Mouse (Mus musculus) hindlimb bud, embryonic 11.5 days (tissue): ENCODE data around the gene Arhgap22.

Experiments used
- DNase-seq: peaks from one replicate; pipeline ENCODE4 v3.0.0-alpha.2; 2012; ENCODE audit warnings: low read depth, low spot score; ENCODE audit errors: extremely low spot score

The Arhgap22 gene

DNA sequence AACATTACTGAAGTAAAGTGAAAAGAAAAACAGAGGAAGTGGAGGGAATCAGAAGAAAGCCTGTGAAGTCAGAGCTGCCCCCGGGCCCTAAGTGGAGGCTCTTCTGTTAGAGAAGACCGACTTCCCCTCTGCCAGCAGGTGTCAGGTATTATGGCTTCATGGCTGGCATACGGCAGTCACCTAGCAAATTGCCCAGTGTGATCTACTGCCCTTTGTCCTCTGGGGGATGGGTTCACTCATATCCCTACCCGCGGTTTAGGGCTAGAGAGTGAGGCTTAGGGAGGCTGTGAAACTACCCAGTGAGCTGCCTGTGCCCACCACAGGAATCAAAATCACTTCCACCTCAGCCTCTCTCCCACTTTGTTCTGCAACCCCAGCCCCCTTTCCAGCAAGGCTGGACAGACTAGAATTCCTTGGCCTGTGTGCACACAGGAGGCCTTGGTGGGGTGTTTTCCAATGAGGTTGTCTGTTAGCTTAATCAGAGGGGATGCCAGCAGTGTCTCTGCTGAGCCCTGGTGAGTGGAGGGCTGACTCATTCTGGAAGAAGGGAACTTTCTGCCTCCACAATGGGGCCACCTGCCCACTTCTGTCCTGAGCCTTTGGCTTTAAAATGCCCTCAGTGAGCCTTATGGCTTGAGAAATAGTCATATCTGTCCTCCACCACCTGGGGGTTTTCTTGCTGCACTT is 1.4 kb upstream of the Arhgap22 start:
- DNase-seq: no peak

DNA sequence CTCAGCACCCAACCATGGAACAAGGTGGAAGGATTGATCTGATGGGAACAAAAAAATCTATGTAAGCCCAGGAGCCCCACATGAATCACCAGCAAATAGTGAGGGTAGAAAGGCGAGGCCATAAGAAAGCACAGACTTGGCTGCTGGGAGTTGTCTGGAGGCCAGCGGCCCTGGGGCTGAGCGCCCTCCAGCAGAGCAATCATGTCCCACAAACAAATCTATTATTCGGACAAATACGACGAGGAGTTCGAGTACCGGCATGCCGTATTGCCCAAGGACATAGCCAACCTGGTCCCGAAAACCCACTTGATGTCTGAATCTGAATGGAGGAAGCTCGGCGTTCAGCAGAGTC is 892 bp upstream of the Arhgap22 start:
- DNase-seq: no peak

DNA sequence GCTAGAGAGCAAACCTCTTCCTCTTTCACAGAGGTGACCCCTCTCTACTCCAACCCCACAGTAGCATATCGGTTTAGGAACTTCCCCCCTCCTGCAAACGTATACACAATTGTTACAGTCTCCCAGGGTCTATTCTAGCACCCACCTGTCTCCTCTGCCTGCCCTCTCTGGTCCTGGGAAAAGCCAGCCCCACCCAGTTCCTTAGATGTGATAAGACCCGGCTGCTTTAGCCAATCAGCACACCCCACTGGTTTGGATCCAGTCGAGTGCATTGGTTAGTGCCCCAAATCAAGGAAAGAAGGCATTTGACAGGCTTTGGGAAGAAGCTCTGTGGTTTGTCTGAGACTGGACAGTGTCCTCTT is 922 bp downstream of the Arhgap22 start:
- no peak for DNase-seq

DNA sequence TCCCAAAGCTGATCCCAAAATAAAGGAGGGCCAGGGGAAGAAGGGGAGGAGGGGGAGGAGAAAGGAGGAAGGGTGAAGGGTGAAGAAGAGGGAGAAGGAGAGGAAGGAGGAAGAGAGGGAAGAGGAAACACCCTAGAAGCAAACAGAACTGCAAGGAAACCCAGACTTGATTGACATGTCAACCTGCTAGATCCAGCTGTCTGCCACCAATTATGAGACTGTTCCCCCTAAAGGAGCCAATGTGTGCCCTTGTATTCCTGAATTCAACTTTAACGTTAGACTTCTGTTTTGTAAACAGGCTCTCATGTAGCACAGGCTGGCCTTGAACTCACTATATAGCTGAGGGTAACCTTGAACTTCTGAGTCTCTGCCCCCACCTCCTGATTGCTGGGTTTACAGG is 1.3 kb downstream of the Arhgap22 start:
- DNase-seq: no peak

DNA sequence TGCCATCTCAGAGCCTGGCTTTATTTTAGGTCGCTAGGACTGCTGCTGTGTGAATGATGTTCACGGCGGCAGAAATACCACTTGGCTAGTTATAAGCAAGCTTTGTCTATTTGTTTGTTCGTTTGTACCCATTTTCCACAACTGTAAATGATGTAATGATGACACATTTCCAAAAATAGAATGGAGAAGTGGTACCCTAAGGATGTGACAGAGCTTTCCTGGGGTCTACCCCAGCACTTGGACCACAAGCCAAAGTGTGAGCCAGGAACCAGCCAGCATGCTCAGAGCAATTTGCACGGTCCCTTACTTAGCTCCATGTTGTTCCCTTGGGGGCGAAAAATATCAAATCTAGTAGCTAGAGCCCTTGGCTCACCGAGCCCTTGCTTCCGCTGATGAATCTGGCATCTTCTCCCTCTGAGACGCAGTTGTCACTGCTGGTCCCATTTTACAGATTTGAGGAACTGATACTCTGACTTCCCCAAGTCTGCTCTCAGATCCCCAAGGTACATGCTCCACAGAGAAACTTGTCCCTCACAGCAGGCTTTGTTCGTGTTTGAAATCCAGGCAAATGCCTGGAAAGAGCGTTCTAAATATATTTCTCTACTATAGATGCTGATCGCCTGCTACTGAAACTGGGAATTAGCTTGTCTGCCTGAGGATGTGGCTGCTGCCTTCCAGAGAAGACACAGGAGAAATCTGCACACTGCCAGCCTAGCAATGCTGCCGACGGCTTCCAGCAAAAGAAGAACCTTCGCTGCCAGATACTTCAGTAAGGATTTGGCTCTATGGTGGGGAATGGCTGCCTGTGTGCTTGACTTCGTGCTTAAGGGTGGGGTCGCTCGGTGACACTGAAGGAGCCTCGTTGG is 2.8 kb downstream of the Arhgap22 start:
- no peak for DNase-seq

DNA sequence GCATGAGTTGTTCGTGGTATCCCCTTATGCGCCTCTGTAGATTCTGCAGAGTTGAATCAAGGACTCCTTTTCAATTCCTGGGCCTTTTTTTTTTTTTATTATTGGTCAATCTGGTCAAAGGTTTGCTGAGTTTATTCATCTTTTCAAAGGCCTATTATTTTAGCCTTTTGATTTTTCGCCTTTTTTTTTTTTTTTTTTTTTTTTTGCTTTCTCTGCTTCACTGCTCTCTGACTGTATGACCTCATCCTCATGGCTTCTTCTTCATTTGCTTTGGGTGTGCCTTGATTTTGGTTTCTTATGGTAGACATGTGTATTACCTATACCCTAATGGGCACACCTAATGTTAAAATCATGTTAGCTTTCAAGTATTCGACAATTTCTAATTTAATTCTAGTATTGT is 11.4 kb downstream of the Arhgap22 start:
- DNase-seq: no peak

DNA sequence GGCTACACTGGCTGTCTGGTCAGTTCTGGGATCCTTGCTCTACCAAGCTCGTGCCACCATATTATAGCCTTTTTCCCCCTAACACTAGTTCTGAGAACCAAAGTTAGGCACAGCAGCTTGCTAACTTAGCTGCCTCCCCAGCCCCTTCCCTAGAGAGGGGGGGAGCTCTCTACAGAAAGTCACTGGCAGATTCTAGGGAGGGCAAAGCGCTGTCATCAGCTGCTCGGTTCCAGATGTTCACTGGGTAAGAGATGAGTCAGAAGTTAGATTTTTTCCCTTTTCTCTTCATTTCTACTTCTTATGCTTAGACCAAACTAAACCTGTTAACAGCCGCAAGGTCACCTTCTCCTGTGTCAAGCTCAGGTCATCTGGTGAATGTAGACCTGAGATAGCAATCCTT is 16.8 kb downstream of the Arhgap22 start:
- DNase-seq: no peak

DNA sequence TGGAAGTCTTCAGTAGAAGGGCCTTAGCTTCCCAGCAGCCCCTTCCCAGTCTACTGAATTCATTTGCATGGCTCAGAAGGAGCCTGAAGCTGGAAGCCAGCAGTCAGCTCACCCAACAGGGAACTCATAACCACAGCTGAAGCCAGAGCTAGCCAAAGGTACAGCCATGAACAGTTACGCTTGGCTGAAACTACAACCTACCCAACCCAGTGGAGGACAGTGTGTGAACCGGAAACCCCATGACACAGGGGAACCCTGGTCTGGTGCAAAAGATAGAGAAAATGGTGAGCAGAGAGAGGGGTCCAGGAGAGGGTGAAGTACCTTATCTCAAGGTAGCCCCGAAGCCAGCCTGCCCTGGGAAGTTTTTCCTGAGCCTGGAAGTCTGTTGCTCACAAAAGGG is 17.5 kb downstream of the Arhgap22 start:
- no peak for DNase-seq

DNA sequence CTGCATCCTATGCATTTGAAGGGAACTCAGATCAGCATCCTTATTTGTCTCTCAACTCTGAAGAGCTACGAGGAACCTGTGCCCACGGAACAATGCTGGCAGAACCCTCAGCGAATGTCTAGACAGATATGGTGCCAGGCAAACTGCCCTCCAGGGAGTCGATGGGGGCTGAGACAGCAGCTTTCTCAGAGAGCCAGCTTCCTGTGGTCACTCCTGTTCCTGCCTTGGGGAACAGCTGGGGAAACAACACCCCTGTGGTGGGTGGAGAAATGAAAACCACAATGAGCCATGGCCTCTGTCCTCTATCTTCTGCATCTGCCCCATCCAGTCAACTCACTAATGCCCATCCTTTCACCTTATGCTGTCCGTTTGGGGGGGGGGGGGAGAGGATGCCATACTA is 18.2 kb downstream of the Arhgap22 start:
- no peak for DNase-seq

DNA sequence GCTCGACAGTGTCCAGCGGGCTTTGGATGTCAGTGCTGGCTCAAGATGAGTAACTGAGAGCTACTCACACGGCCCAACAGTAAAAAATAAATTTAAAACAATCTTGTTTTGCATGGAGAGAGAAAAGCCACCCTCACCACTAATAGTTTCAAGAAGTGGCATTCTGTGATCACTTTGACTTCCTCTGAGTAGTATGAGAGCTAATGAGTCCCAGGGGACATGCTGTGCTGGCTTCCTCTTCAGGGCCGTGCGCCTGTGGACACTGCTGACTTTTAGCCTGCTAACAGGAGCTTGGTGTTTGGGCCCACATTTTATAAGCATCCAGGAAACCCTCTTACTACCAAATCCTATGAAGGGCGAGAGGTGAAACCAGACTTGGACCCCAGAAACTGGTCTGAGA is 21.8 kb downstream of the Arhgap22 start:
- DNase-seq: no peak

DNA sequence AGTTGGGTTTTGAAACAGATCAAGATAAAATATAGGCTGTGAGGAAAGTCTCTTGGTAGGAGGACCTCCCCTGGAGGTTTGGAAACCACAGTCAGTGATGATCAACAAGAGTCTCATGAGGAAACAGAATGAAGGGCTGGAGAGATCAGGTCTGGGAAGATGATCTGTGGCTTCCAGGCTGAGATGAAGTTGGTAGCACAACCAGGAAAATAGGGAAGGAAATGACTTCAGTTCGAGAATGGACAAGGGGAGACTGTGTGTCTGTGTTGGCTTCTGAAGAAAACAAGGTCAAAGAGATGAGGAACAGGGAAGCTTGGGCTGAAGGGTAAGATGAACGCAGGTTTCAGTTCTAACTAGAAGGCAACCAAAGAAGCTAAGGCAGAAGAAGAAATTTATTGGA is 26.6 kb downstream of the Arhgap22 start:
- no peak for DNase-seq

DNA sequence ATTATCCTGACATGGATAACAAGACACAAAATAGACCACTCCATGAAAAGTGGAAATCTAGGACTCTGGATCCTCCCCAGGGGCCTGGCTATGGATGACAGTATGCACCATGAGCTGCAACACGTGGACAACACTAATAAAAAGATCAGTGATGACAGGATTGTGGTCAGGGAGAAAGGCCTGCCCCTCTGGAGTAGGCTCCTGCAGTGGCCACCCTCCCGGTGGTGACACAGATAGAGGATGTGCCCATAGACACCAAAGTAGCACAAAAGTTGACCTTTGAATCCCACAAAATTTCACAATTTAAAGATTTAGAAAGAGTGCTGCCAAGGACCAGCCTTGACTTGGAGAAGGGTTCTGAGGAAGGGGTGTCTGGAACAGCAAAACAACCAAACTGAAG is 29.4 kb downstream of the Arhgap22 start:
- DNase-seq: no peak

DNA sequence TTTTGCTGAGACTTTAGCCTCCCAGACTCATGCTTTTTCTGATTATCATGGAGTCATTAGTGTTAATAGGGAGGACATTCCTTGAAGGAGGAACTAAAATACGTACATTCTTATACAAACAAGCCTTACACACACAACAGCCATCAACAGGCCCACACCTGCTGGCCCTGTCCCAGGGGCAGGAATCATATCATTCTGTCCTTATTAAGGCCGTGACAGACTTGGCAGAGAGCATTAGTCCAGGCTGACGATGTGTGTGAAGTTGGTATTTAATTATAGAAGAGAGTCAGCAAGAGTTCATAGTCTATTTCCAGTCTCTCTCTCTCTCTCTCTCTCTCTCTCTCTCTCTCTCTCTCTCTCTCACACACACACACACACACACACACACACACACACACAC is 30.7 kb downstream of the Arhgap22 start:
- DNase-seq: no peak

DNA sequence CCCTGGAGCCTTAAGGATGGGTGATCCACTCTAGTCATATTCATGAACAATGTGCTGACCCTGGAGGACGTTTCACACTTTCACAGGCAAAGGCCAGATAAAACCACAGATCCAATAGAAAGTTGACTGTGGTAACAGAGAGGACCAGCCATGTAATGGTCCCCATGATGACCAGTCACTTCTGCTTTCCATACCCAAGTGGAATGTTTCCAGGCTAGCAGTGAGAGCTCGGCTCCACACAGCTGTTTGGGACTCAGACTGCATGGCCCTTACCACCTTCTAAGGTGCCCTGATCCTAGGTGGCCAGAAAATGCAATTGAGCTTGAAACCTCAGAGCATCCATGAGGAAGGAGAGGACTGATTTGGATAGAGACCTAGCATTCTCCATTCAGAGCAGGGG is 31.1 kb downstream of the Arhgap22 start:
- DNase-seq: no peak

DNA sequence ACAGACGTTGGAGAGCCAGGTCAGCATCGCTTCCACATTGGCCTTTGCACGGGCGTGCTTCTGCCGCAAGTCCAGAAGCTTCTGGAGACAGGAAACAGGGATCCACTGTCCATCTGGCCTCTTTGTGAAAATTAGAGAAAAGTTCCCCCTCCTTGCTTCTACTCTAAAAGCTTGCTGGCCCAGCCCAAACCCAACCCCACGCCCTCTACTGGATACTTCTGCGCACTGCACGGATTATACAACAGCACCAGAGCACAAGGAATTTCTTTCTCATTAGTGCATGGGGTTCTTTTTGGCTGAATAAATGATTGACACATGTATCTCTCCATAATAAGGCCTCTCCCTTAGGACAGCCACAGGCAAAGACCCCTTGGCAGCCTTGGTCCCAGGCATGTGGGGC is 32.6 kb downstream of the Arhgap22 start:
- no peak for DNase-seq

DNA sequence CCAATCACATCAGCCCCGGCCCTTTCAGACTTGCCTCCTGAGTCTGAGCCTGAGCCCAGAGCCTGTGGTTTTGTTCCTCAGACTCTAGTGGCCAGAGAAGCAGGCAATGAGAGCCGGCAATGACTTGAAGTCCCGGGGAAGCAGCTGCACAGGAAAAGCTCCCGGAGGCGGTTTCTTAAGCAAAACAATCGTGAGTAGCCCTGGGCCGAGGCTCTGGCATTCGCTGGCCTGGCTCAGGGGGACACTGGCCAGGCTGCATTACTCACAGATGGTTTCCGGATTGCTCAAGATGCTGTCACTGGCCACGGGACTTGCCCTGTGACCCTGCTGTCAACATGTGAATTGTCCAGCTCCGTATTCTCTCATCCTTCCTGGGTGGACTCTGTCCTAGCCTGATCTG is 33.8 kb downstream of the Arhgap22 start:
- no peak for DNase-seq

DNA sequence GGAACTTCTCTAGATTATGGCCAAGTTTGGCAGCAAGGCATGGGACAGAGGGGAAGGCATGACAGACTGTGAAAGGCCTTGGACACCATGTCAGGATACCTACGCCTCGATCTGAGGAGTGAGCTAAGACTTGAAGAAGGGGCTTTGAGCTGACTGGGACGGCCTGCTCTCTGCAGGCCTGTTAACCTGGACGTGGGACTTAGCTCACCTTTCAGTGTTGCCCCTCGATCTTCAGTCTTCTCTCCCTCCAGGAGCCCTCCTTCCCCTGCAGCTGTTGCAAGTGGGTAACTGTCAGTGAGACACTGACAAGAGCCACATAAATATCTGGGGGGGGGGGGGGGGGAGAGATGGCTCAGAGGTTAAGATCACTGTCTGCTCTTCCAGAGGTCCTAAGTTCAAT is 34.9 kb downstream of the Arhgap22 start:
- no peak for DNase-seq

DNA sequence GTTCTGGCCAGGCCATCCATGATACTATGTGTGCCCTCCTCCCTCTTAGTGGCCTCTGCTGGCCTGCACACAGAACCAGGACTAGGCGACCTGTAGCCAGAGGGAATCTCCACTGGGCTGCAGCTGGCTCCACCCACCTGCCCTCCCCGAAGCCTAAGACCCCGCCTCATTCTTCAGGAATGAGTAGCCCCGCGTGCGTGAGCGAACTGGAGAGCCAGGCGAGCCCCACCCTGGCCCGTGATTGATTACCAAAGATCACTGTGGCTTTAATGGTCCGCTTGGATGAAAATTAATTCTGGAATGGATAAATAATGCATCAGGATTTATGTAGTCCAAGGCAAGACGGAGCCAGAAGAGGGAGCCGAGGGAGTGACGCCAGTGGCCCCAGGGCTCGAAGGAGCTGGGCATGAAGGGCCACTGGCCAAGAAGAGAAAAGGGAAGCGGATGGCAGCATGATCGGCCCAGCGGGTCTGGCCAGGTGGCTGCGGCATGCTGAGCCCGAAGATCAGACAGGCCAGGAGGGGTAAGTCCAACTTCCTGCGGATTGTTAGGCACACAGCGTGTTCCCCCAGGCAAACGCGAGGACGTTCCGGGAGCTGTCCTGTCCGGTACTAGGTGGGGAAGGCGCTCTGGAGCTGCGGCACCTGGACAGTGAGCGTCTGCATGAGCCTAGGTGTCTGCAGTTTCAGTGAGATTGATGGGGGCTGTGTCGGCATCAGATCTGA is 36.6 kb downstream of the Arhgap22 start:
- DNase-seq: no peak

DNA sequence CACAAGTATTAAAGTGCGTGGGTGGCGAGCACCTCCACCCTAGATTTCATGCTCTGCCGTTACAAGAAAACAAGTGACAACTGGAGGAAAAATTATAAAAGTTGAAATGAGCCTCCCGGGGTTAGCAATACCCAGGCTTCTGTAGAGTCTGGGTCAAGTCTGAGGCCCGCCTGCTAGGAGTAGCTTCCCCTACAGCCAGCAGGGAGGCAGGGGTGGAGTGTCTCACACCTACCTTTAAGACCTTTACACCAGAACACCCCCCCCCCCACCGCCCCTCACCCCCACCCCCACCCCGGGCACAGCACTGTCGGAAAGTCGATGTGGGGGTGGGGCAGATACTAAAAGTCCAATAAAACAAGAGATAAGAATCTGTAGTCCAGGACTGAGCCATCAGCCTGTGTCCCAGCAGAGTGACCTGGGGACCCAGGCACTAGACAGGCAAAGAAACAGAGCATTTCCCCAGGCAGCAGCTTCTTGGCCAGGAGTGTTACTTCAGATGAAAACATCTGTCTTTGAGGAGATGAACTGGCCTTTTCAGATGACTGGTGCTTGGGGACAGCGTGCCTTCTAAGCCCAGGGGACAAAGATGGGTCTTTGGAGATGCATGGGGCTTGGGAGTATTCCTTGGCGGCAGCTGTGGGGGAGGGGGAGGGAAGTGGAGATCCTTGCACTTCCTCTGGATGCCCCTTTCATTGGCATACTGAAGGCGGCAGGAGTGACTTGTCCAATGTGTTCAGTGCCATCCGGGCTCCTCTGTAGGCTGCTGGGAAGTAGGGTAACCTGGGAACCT is 37.3 kb downstream of the Arhgap22 start:
- no peak for DNase-seq

DNA sequence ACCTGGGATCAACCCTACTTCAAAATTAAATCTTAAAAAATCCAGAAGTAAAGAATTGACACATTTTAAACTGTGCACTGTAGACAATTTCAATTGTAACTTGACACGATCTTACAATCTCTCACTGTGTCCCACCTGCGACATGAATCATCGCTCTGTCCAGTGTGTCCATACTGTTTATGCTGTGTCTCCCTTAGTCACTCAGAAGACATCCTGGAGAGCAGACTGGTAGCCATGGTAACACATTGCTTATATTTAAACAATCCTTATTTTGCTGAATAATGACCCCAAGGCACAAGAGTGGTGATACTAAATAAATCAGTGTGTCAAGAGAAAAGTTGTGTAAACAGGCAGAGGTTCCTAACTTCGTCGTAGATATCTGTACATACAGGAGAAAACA is 44.4 kb downstream of the Arhgap22 start:
- DNase-seq: no peak

DNA sequence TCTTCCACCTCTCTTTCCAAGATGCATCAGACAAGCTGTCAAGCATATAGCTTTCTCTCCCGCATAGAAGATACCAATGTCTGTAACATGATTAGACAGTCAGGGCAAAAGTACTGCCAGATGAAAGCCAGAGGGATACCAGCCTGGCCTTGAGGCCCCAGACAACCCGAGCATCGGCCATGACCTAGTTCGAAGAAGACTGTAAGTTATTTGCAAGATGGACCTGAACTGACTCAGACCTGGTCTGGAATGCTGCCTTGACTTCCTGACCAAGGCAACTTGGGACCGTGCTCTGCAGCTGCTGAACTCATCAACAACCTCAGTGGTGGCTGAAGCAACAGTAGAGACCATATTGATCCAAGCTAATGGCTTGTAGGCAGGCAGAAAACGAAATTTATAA is 46.3 kb downstream of the Arhgap22 start:
- no peak for DNase-seq
